20 mouse cellular contexts compared by ENCODE assay signal in the genomic region with DNA sequence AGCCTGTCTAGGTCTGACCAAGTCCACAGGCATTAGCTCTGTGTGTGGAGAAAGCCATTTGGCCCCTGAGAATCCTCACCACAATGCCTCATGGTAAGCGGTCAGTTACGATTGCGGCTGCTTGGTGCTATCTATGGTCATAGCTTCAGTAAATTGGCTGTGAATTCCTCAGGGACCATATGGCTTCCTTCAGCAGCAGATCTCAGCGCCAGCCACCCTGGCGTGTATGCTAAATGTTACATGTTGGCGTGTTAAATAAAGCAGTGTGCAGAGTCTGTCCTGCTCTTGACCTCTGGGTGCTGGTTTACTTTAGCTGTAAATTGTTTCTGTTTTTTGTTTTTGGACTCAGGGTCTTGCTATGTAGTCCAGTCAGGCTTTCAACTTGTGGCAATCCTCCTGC. TPM values are rescaled to one million over a fixed set of nuclear protein-coding genes. Genes with fewer than 3 reads are reported as not detected.
A peak's percentile ranks its signal among the peaks of the same experiment; 100 is the strongest.
DNase-seq lines count a peak whose midpoint lies in the region; ATAC-seq and TF ChIP-seq lines count a peak whose summit lies in the region.
"Had no signal": no experiment of that assay in that cellular context is flagged by ENCODE, and none has a peak within 500 bp of the region (broad histone marks: within the 10 kb centered on the region; RNA-seq: fewer than 3 reads in every experiment).

No protein-coding gene starts in this region.

- no peaks in the 10 kb centered on the region for H3K27me3 ChIP-seq in kidney, postnatal 0 days (ENCODE audit: insufficient read depth, low read length)
- H3K27me3 ChIP-seq in liver, embryonic 11.5 days (replicated peaks; ENCODE audit: control insufficient read depth, insufficient read depth, low read length), result no peaks in the 10 kb centered on the region
- no peaks in the 10 kb centered on the region for H3K27me3 ChIP-seq in liver, embryonic 15.5 days
- no peaks in the 10 kb centered on the region for H3K27me3 ChIP-seq in stomach, embryonic 15.5 days (replicated peaks)
- H3K27me3 ChIP-seq: limb, embryonic 15.5 days had no signal

- 0 out of 2 replicates have a peak, but pooled peaks cover 6% of the 10 kb centered on the region for H3K4me1 ChIP-seq in kidney, postnatal 0 days (replicated peaks; ENCODE audit: insufficient read depth, low read length)
- H3K4me1 ChIP-seq in liver, embryonic 11.5 days (replicated peaks; ENCODE audit: control insufficient read depth, insufficient read depth, low read length), result peaks cover 10% of the 10 kb centered on the region; the same call in 1 of the 2 replicates
- peaks cover 37% of the 10 kb centered on the region for H3K4me1 ChIP-seq in liver, embryonic 15.5 days (replicated peaks)
- H3K4me1 ChIP-seq in stomach, embryonic 15.5 days, result 0 out of 2 replicates have a peak, but pooled peaks cover 3% of the 10 kb centered on the region

- DNase-seq in kidney, postnatal 0 days (ENCODE audit: low spot score), result peak; percentile 28
- no peak for DNase-seq in kidney, postnatal 14 days
- DNase-seq in liver, embryonic 11.5 days (ENCODE audit: low spot score), result no peak
- DNase-seq in left cerebral cortex, adult 11 months (ENCODE audit: low spot score), result no peak
- no peak for DNase-seq in gastrocnemius, postnatal 4 days (ENCODE audit: low spot score in 2 of 2)
- DNase-seq: adrenal gland, postnatal 10 days; cerebellum, postnatal 14 days; gastrocnemius, postnatal 25 days; kidney, adult 11 months; kidney, postnatal 25 days; right cerebral cortex, postnatal 14 days; thymus, postnatal 14 days had no signal

- H3K36me3 ChIP-seq in kidney, postnatal 0 days (ENCODE audit: insufficient read depth, low read length), result peaks cover 15% of the 10 kb centered on the region; the same call in 1 of the 2 replicates
- peaks cover 55% of the 10 kb centered on the region for H3K36me3 ChIP-seq in liver, embryonic 11.5 days (ENCODE audit: control insufficient read depth, insufficient read depth, low read length)
- H3K36me3 ChIP-seq in liver, embryonic 15.5 days (replicated peaks), result peaks cover 76% of the 10 kb centered on the region
- H3K36me3 ChIP-seq in stomach, embryonic 15.5 days, result peaks cover 45% of the 10 kb centered on the region

- no peaks in the 10 kb centered on the region for H3K9me3 ChIP-seq in kidney, postnatal 0 days (replicated peaks; ENCODE audit: low read length)
- no peaks in the 10 kb centered on the region for H3K9me3 ChIP-seq in liver, embryonic 11.5 days (ENCODE audit: control insufficient read depth, low read length)
- H3K9me3 ChIP-seq in liver, embryonic 15.5 days (replicated peaks), result no peaks in the 10 kb centered on the region
- H3K9me3 ChIP-seq in stomach, embryonic 15.5 days, result no peaks in the 10 kb centered on the region
- H3K9me3 ChIP-seq: limb, embryonic 15.5 days had no signal

- H3K4me2 ChIP-seq in kidney, postnatal 0 days (ENCODE audit: low read length), result no peak overlapping the region
- no peak overlapping the region for H3K4me2 ChIP-seq in liver, embryonic 11.5 days
- peak overlapping the region; percentile 44; the same call in 1 of the 2 replicates for H3K4me2 ChIP-seq in liver, embryonic 15.5 days
- H3K4me2 ChIP-seq in stomach, embryonic 15.5 days, result no peak overlapping the region
- H3K4me2 ChIP-seq: heart, embryonic 11.5 days; limb, embryonic 15.5 days; midbrain, embryonic 11.5 days had no signal

- ATAC-seq in kidney, postnatal 0 days (replicated peaks; ENCODE audit: low FRiP score, low read depth), result no peak
- ATAC-seq in liver, embryonic 11.5 days (replicated peaks; ENCODE audit: low FRiP score), result no peak
- no peak for ATAC-seq in liver, embryonic 15.5 days (ENCODE audit: insufficient read depth)
- no peak for ATAC-seq in stomach, embryonic 15.5 days (ENCODE audit: insufficient read depth, low FRiP score, low read depth)
- ATAC-seq: CD4-positive, CD25-positive, alpha-beta regulatory T cell, adult 4 months had no signal

- H3K4me3 ChIP-seq in kidney, postnatal 0 days (replicated peaks; ENCODE audit: low read depth, low read length), result no peak overlapping the region
- no peak overlapping the region for H3K4me3 ChIP-seq in liver, embryonic 11.5 days (ENCODE audit: low read depth, low read length)
- no peak overlapping the region for H3K4me3 ChIP-seq in liver, embryonic 15.5 days (replicated peaks)
- no peak overlapping the region for H3K4me3 ChIP-seq in stomach, embryonic 15.5 days (replicated peaks)
- H3K4me3 ChIP-seq: hindbrain, embryonic 10.5 days; limb, embryonic 15.5 days had no signal

- H3K27ac ChIP-seq in kidney, postnatal 0 days, result no peak overlapping the region
- peak overlapping the region; percentile 54; the same call in 1 of the 2 replicates for H3K27ac ChIP-seq in liver, embryonic 11.5 days (ENCODE audit: low read depth, low read length)
- H3K27ac ChIP-seq in liver, embryonic 15.5 days (replicated peaks), result peak overlapping the region; percentile 85
- H3K27ac ChIP-seq in stomach, embryonic 15.5 days, result peak overlapping the region; percentile 32; the same call in 1 of the 2 replicates
- H3K27ac ChIP-seq: hindbrain, embryonic 10.5 days; limb, embryonic 15.5 days had no signal

- no peak overlapping the region for H3K9ac ChIP-seq in kidney, postnatal 0 days (ENCODE audit: low read depth, low read length)
- H3K9ac ChIP-seq in liver, embryonic 11.5 days (ENCODE audit: low read depth, low read length), result no peak overlapping the region; the same call in 1 of the 2 replicates
- H3K9ac ChIP-seq in liver, embryonic 15.5 days, result no peak overlapping the region
- H3K9ac ChIP-seq in stomach, embryonic 15.5 days, result no peak overlapping the region
- H3K9ac ChIP-seq: limb, embryonic 15.5 days had no signal

- WGBS in kidney, postnatal 0 days, result 64% methylated on average over 6 of the region's 6 CpGs
- WGBS in liver, embryonic 11.5 days, result 81% methylated on average over 6 of the region's 6 CpGs
- WGBS in liver, embryonic 15.5 days (ENCODE audit: insufficient replicate concordance), result 88% methylated on average over 6 of the region's 6 CpGs
- WGBS in stomach, embryonic 15.5 days, result 60% methylated on average over 6 of the region's 6 CpGs

- no peak for TF ChIP-seq CTCF in kidney, postnatal 0 days (IDR thresholded peaks at IDR 0.05; ENCODE audit: low read depth)

RNA-seq across cellular contexts. Expression of a gene that starts 34.4 kb away (rescaled TPM):
- 28.4 and 33.4 TPM in 2 replicates for polyA plus RNA-seq in kidney, postnatal 0 days (2015; fragmentation: Nextera tagmentation; extraction: Ambion mirVana)
- 103 and 114 TPM in 2 replicates for polyA plus RNA-seq in liver, embryonic 11.5 days (2014; fragmentation: Nextera tagmentation; extraction: Ambion mirVana)
- polyA plus RNA-seq in liver, embryonic 15.5 days (2015; fragmentation: Nextera tagmentation; extraction: Ambion mirVana), result 29.0 and 33.1 TPM in 2 replicates
- 99.9 and 120 TPM in 2 replicates for polyA plus RNA-seq in stomach, embryonic 15.5 days (2015; fragmentation: Nextera tagmentation; extraction: Ambion mirVana)
- 10 to 100 TPM; 29.3 to 30.2 TPM for total RNA-seq in gastrocnemius, postnatal 4 days (2021)

RNA-seq across cellular contexts. Expression of a gene that starts 40.3 kb away (rescaled TPM):
- 46.5 and 49.9 TPM in 2 replicates for polyA plus RNA-seq in kidney, postnatal 0 days (2015; fragmentation: Nextera tagmentation; extraction: Ambion mirVana)
- polyA plus RNA-seq in liver, embryonic 11.5 days (2014; fragmentation: Nextera tagmentation; extraction: Ambion mirVana), result 41.9 and 45.0 TPM in 2 replicates
- polyA plus RNA-seq in liver, embryonic 15.5 days (2015; fragmentation: Nextera tagmentation; extraction: Ambion mirVana), result 34.9 and 36.7 TPM in 2 replicates
- 78.2 and 81.0 TPM in 2 replicates for polyA plus RNA-seq in stomach, embryonic 15.5 days (2015; fragmentation: Nextera tagmentation; extraction: Ambion mirVana)
- total RNA-seq in gastrocnemius, postnatal 4 days (2021), result 100 to 1,000 TPM; 114 to 144 TPM

RNA-seq across cellular contexts. Expression of a gene that starts 58.2 kb away (rescaled TPM):
- polyA plus RNA-seq in kidney, postnatal 0 days (2015; fragmentation: Nextera tagmentation; extraction: Ambion mirVana), result 9.3 and 11.0 TPM in 2 replicates
- 4.9 and 5.0 TPM in 2 replicates for polyA plus RNA-seq in liver, embryonic 11.5 days (2014; fragmentation: Nextera tagmentation; extraction: Ambion mirVana)
- 1.9 and 2.0 TPM in 2 replicates for polyA plus RNA-seq in liver, embryonic 15.5 days (2015; fragmentation: Nextera tagmentation; extraction: Ambion mirVana)
- polyA plus RNA-seq in stomach, embryonic 15.5 days (2015; fragmentation: Nextera tagmentation; extraction: Ambion mirVana), result 7.7 and 10.5 TPM in 2 replicates
- total RNA-seq in gastrocnemius, postnatal 4 days (2021), result 1 to 10 TPM; 5.5 to 7.6 TPM

RNA-seq across cellular contexts. Expression of a gene that starts 58.3 kb away (rescaled TPM):
- 8.5 and 9.1 TPM in 2 replicates for polyA plus RNA-seq in kidney, postnatal 0 days (2015; fragmentation: Nextera tagmentation; extraction: Ambion mirVana)
- 3.0 and 3.8 TPM in 2 replicates for polyA plus RNA-seq in liver, embryonic 11.5 days (2014; fragmentation: Nextera tagmentation; extraction: Ambion mirVana)
- 3.8 and 4.7 TPM in 2 replicates for polyA plus RNA-seq in liver, embryonic 15.5 days (2015; fragmentation: Nextera tagmentation; extraction: Ambion mirVana)
- 10.3 and 10.9 TPM in 2 replicates for polyA plus RNA-seq in stomach, embryonic 15.5 days (2015; fragmentation: Nextera tagmentation; extraction: Ambion mirVana)
- 10 to 100 TPM; 29.3 to 31.0 TPM for total RNA-seq in gastrocnemius, postnatal 4 days (2021)
- total RNA-seq: MEL had no signal
